Mouse (Mus musculus): Measurements from ENCODE around the gene Rsph10b. TPM values are rescaled to one million over a fixed set of nuclear protein-coding genes. Genes with fewer than 3 reads are reported as not detected.

Gene Rsph10b
- polyA plus RNA-seq, 1 experiment from 2014 or later, result 3.9 TPM

DNA sequence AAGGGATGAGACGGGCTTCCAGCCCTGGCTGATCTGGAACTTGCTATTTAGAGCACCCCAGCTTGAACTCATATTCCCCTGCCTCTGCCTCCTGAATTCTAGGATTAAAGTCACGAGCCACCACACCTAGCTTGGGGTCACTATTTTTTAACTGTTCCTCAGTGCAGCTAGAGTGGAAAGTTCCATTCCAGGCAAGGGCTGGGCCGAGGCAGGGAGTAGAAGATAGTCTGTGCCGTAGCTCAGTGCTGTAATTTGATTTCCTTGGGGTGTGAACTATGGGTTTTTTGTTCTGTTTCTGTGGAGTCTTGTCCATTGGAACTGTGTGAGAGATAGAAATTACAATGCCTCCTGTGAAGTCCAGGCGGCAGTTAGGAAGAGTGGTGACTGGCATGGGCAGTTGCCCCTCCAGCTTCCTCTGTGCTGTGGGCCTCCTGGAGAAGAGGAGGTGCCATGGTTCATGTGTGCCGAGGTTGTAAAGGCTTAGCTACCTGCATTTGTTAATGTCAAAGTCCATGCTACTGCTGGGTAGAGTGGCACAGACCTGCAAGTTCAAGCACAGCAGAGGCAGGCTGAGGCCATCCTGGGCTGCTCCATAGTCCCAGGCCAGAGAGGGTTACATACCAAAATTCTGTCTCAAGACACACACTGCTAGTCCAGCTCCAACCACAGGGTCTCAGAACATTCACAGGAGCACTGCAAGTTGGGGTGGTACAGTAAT, 813 bp upstream of the Rsph10b start:
- Histone ChIP-seq H3K4me1 (replicated peaks; ENCODE audit: control insufficient read depth, insufficient read depth, low read length) (no peaks in the 10 kb centered on the region), H3K27ac (no peak overlapping the region), H3K4me3 (replicated peaks; ENCODE audit: low read length) (no peak overlapping the region), H3K4me2 (replicated peaks) (no peak overlapping the region), H3K9ac (no peak overlapping the region), H3K36me3 (replicated peaks; ENCODE audit: control insufficient read depth, insufficient read depth) (peaks cover 47% of the 10 kb centered on the region), H3K27me3 (ENCODE audit: control insufficient read depth, insufficient read depth, low read length) (no peaks in the 10 kb centered on the region), H3K9me3 (ENCODE audit: control insufficient read depth, low read length) (no peaks in the 10 kb centered on the region)
- 78% methylated on average over 6 of the region's 6 CpGs for WGBS
- DNase-seq (ENCODE audit: low spot score), result no peak
- no peak for ATAC-seq (ENCODE audit: low FRiP score)

GRCm38 (mm10) chr5:143933414-143933813, 579 bp downstream of the Rsph10b start:
- Histone ChIP-seq H3K27me3 (ENCODE audit: control insufficient read depth, insufficient read depth, low read length) (no peaks in the 10 kb centered on the region), H3K9ac (no peak overlapping the region), H3K4me2 (replicated peaks) (no peak overlapping the region; the same call in 1 of the 2 replicates), H3K4me1 (replicated peaks; ENCODE audit: control insufficient read depth, insufficient read depth, low read length) (no peaks in the 10 kb centered on the region), H3K27ac (no peak overlapping the region), H3K36me3 (replicated peaks; ENCODE audit: control insufficient read depth, insufficient read depth) (peaks cover 38% of the 10 kb centered on the region), H3K9me3 (ENCODE audit: control insufficient read depth, low read length) (no peaks in the 10 kb centered on the region), H3K4me3 (replicated peaks; ENCODE audit: low read length) (no peak overlapping the region)
- no peak for ATAC-seq (ENCODE audit: low FRiP score)
- 90% methylated on average over 11 of the region's 11 CpGs for WGBS
- no peak for DNase-seq (ENCODE audit: low spot score)

DNA sequence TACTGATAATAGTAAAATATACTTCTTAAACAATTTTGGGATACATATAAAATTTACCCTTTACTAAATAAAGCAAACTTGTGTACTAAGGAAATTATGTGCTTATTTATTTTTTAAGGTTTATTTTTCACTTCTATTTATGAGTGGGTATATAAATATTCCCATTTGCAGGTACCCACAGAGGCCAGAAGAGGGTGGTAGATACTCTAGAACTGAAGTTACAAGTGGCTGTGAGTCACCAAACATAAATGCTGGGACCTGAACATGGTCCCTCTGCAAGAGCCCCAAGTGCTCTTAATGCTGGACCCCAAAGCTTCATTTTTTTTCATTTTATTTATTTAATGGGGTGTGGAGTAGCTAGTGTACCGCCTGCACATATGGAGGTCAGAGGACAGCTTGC, 1.0 kb downstream of the Rsph10b start:
- ATAC-seq (ENCODE audit: low FRiP score) (no peak), DNase-seq (ENCODE audit: low spot score) (no peak)
- Histone ChIP-seq H3K27ac (no peak overlapping the region), H3K9me3 (ENCODE audit: control insufficient read depth, low read length) (no peaks in the 10 kb centered on the region), H3K9ac (no peak overlapping the region), H3K4me1 (replicated peaks; ENCODE audit: control insufficient read depth, insufficient read depth, low read length) (no peaks in the 10 kb centered on the region), H3K36me3 (replicated peaks; ENCODE audit: control insufficient read depth, insufficient read depth) (peaks cover 34% of the 10 kb centered on the region), H3K27me3 (ENCODE audit: control insufficient read depth, insufficient read depth, low read length) (no peaks in the 10 kb centered on the region), H3K4me3 (replicated peaks; ENCODE audit: low read length) (no peak overlapping the region), H3K4me2 (replicated peaks) (no peak overlapping the region)
- 89% methylated on average over 1 of the region's 1 CpGs for WGBS

DNA sequence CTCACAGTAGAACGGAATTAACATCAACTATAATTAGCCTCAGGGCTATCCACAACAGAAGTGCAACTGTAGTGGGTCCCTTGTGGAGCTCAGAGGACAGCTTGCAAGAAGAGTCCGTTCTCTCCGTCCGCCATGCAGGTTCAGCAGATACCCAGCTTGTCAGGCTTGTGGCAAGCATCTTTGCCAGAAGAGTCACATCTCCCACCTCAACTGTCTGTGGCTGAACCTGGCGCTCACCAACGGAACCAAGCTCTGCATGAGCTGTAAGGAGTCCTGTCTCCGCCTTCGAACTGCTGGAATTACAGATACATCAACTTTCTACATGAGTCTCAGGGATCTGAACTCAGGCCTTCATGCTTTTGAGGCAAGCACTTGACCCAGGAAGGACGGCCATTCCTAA, 3.3 kb downstream of the Rsph10b start:
- Histone ChIP-seq H3K4me2 (replicated peaks) (no peak overlapping the region), H3K4me3 (replicated peaks; ENCODE audit: low read length) (no peak overlapping the region), H3K27me3 (ENCODE audit: control insufficient read depth, insufficient read depth, low read length) (no peaks in the 10 kb centered on the region), H3K4me1 (replicated peaks; ENCODE audit: control insufficient read depth, insufficient read depth, low read length) (no peaks in the 10 kb centered on the region), H3K9me3 (ENCODE audit: control insufficient read depth, low read length) (no peaks in the 10 kb centered on the region), H3K36me3 (replicated peaks; ENCODE audit: control insufficient read depth, insufficient read depth) (peaks cover 12% of the 10 kb centered on the region), H3K27ac (no peak overlapping the region), H3K9ac (no peak overlapping the region)
- 86% methylated on average over 9 of the region's 9 CpGs for WGBS
- DNase-seq (ENCODE audit: low spot score), result no peak
- no peak for ATAC-seq (ENCODE audit: low FRiP score)

- no peak overlapping the region for H3K9ac ChIP-seq
- no peak for DNase-seq (ENCODE audit: low spot score)
- no peak overlapping the region for H3K4me2 ChIP-seq (replicated peaks)
- 33% methylated on average over 10 of the region's 10 CpGs for WGBS
- no peak overlapping the region for H3K4me3 ChIP-seq (replicated peaks; ENCODE audit: low read length)
- H3K27ac ChIP-seq, result no peak overlapping the region
- no peaks in the 10 kb centered on the region for H3K36me3 ChIP-seq (replicated peaks; ENCODE audit: control insufficient read depth, insufficient read depth)
- ATAC-seq (ENCODE audit: low FRiP score), result no peak
- no peaks in the 10 kb centered on the region for H3K27me3 ChIP-seq (ENCODE audit: control insufficient read depth, insufficient read depth, low read length)
- H3K9me3 ChIP-seq (ENCODE audit: control insufficient read depth, low read length), result peaks cover 4% of the 10 kb centered on the region; the same call in 1 of the 2 replicates
- H3K4me1 ChIP-seq (replicated peaks; ENCODE audit: control insufficient read depth, insufficient read depth, low read length), result no peaks in the 10 kb centered on the region
Observed at GRCm38 (mm10) chr5:143941588-143941987, 8.8 kb downstream of the Rsph10b start.

GRCm38 (mm10) chr5:143943231-143944125, 10.6 kb downstream of the Rsph10b start:
- Histone ChIP-seq H3K4me1 (replicated peaks; ENCODE audit: control insufficient read depth, insufficient read depth, low read length) (no peaks in the 10 kb centered on the region), H3K9ac (no peak overlapping the region), H3K27ac (no peak overlapping the region), H3K9me3 (ENCODE audit: control insufficient read depth, low read length) (peaks cover 4% of the 10 kb centered on the region; the same call in 1 of the 2 replicates), H3K4me3 (replicated peaks; ENCODE audit: low read length) (no peak overlapping the region), H3K27me3 (ENCODE audit: control insufficient read depth, insufficient read depth, low read length) (no peaks in the 10 kb centered on the region), H3K36me3 (replicated peaks; ENCODE audit: control insufficient read depth, insufficient read depth) (no peaks in the 10 kb centered on the region), H3K4me2 (replicated peaks) (no peak overlapping the region)
- no peak for DNase-seq (ENCODE audit: low spot score)
- 90% methylated on average over 14 of the region's 14 CpGs for WGBS
- no peak for ATAC-seq (ENCODE audit: low FRiP score)

DNA sequence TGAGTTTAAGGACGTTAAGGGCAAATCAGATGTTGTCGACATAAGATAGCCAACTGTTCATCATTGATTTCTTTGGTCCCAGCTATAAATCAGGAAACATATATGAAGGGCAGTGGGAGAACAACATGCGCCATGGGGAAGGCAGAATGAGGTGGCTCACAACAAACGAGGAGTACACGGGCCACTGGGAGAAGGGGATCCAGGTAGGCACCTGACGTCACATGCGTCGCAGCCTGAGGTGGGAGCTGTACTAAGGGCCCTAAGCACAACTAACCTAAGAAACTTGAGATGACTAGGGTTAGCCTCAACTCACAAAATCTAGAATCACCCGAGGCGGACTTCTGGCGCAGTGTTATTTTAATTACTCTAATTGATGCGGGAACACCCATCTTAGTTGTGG, 15.5 kb downstream of the Rsph10b start:
- ATAC-seq (ENCODE audit: low FRiP score) (no peak), DNase-seq (ENCODE audit: low spot score) (no peak)
- H3K9me3 ChIP-seq (ENCODE audit: control insufficient read depth, low read length), result peaks cover 4% of the 10 kb centered on the region; the same call in 1 of the 2 replicates
- no peaks in the 10 kb centered on the region for H3K27me3 ChIP-seq (ENCODE audit: control insufficient read depth, insufficient read depth, low read length)
- no peak overlapping the region for H3K4me2 ChIP-seq (replicated peaks)
- no peak overlapping the region for H3K9ac ChIP-seq
- H3K36me3 ChIP-seq (replicated peaks; ENCODE audit: control insufficient read depth, insufficient read depth), result no peaks in the 10 kb centered on the region
- H3K4me3 ChIP-seq (replicated peaks; ENCODE audit: low read length), result no peak overlapping the region
- no peak overlapping the region for H3K27ac ChIP-seq
- 91% methylated on average over 12 of the region's 12 CpGs for WGBS
- no peaks in the 10 kb centered on the region for H3K4me1 ChIP-seq (replicated peaks; ENCODE audit: control insufficient read depth, insufficient read depth, low read length)

DNA sequence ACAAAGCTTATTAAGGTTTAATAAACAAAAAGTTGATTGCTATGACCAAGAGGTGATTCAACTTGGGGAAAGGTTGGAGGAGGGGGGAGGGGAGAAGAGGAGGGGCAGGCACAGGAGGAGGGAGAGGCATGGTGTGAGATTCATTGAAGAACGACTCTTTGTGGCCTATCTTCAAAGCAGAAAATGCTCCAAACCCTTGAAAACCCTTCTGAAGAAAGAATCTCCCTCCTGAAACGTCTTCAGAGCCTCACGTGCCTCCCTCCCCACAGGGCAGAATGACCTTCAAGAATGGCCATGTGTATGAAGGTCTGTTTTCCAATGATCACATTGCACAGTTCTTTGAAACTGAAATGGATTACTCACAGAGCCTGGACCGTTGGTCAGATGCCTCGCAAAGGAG, 17.2 kb downstream of the Rsph10b start:
- Histone ChIP-seq H3K4me2 (replicated peaks) (no peak overlapping the region), H3K27ac (no peak overlapping the region), H3K9ac (no peak overlapping the region), H3K9me3 (ENCODE audit: control insufficient read depth, low read length) (no peaks in the 10 kb centered on the region), H3K4me1 (replicated peaks; ENCODE audit: control insufficient read depth, insufficient read depth, low read length) (no peaks in the 10 kb centered on the region), H3K27me3 (ENCODE audit: control insufficient read depth, insufficient read depth, low read length) (no peaks in the 10 kb centered on the region), H3K4me3 (replicated peaks; ENCODE audit: low read length) (no peak overlapping the region), H3K36me3 (replicated peaks; ENCODE audit: control insufficient read depth, insufficient read depth) (no peaks in the 10 kb centered on the region)
- DNase-seq (ENCODE audit: low spot score), result no peak
- 45% methylated on average over 5 of the region's 5 CpGs for WGBS
- ATAC-seq (ENCODE audit: low FRiP score), result no peak

GRCm38 (mm10) chr5:143957101-143957500, 24.3 kb downstream of the Rsph10b start:
- H3K9me3 ChIP-seq (ENCODE audit: control insufficient read depth, low read length), result peaks cover 4% of the 10 kb centered on the region; the same call in 1 of the 2 replicates
- H3K27ac ChIP-seq, result no peak overlapping the region
- H3K4me3 ChIP-seq (replicated peaks; ENCODE audit: low read length), result no peak overlapping the region
- H3K9ac ChIP-seq, result no peak overlapping the region
- WGBS, result 94% methylated on average over 6 of the region's 6 CpGs
- no peak for ATAC-seq (ENCODE audit: low FRiP score)
- DNase-seq (ENCODE audit: low spot score), result no peak
- no peak overlapping the region for H3K4me2 ChIP-seq (replicated peaks)
- H3K27me3 ChIP-seq (ENCODE audit: control insufficient read depth, insufficient read depth, low read length), result no peaks in the 10 kb centered on the region
- peaks cover 6% of the 10 kb centered on the region; the same call in 1 of the 2 replicates for H3K36me3 ChIP-seq (replicated peaks; ENCODE audit: control insufficient read depth, insufficient read depth)
- H3K4me1 ChIP-seq (replicated peaks; ENCODE audit: control insufficient read depth, insufficient read depth, low read length), result no peaks in the 10 kb centered on the region
